Mouse (Mus musculus): ENCODE results near the gene Hoga1. TPM values are rescaled to one million over a fixed set of nuclear protein-coding genes. Genes with fewer than 3 reads are reported as not detected.
A peak's percentile ranks its signal among the peaks of the same experiment; 100 is the strongest.

Hoga1 gene
- polyA plus RNA-seq, 1 experiment from 2014 or later, result 8.1 TPM

DNA sequence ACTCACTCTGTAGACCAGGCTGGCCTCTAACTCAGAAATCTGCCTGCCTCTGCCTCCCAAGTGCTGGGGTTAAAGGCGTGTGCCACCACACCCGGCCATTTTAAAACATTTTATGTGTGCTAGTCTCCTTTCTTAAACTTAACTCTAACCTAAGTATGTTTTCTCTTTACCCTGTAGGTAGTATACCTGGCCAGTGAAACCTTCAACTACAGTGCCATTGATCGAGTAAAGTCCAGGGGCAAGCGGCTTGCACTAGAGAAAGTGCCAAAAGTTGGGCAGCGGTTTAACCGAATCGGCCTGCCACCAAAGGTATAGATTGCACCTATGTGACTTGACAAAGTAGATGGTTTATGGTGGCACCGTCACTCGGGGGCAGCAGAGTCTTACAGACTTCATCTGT lies 59.3 kb downstream of the Hoga1 start:
- Histone ChIP-seq H3K36me3 (ENCODE audit: control insufficient read depth, insufficient read depth, low read length) (peaks cover 15% of the 10 kb centered on the region), H3K4me1 (replicated peaks; ENCODE audit: control insufficient read depth, insufficient read depth, low read length) (no peaks in the 10 kb centered on the region), H3K4me3 (ENCODE audit: low read depth, low read length) (no peak overlapping the region), H3K27me3 (replicated peaks; ENCODE audit: control insufficient read depth, insufficient read depth, low read length) (no peaks in the 10 kb centered on the region), H3K9me3 (ENCODE audit: control insufficient read depth, low read length) (no peaks in the 10 kb centered on the region), H3K9ac (ENCODE audit: low read depth, low read length) (no peak overlapping the region), H3K4me2 (no peak overlapping the region), H3K27ac (ENCODE audit: low read depth, low read length) (no peak overlapping the region)
- ATAC-seq (replicated peaks; ENCODE audit: low FRiP score) (no peak), DNase-seq (ENCODE audit: low spot score) (no peak)
- 94% methylated on average over 9 of the region's 9 CpGs for WGBS

DNA sequence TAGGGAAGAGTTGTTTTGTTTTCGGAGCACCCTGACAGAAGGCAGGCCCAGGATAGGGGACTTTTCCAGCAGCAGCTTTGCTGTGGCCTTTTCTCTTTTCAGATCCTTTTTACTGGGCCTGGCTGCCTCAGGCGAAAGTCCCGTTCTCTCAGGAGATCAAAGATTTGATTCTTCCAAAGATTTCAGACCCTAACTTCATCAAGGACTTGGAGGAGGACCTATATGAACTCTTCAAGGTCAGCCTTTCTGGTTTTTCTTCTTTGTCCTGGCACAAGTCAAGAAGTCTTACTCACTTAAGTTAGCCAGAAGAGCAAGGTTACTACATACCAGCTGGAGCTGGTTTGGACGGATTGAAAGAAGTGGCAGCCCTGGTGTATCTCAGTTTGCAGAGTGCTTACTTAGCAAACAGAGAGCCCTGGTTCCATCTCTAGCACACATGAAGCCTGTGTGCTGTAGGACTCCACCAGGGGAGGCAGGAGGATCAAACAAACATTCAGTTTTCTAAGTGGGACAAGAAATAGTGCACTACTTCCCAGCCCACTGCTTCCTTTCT lies 70.4 kb downstream of the Hoga1 start:
- Histone ChIP-seq H3K36me3 (ENCODE audit: control insufficient read depth, insufficient read depth, low read length) (peaks cover 21% of the 10 kb centered on the region), H3K4me1 (replicated peaks; ENCODE audit: control insufficient read depth, insufficient read depth, low read length) (no peaks in the 10 kb centered on the region), H3K4me3 (ENCODE audit: low read depth, low read length) (no peak overlapping the region), H3K27ac (ENCODE audit: low read depth, low read length) (no peak overlapping the region; the same call in 1 of the 2 replicates), H3K9me3 (ENCODE audit: control insufficient read depth, low read length) (no peaks in the 10 kb centered on the region), H3K9ac (ENCODE audit: low read depth, low read length) (no peak overlapping the region), H3K4me2 (no peak overlapping the region), H3K27me3 (replicated peaks; ENCODE audit: control insufficient read depth, insufficient read depth, low read length) (no peaks in the 10 kb centered on the region)
- no peak for ATAC-seq (replicated peaks; ENCODE audit: low FRiP score)
- 84% methylated on average over 4 of the region's 4 CpGs for WGBS
- DNase-seq (ENCODE audit: low spot score), result no peak

DNA sequence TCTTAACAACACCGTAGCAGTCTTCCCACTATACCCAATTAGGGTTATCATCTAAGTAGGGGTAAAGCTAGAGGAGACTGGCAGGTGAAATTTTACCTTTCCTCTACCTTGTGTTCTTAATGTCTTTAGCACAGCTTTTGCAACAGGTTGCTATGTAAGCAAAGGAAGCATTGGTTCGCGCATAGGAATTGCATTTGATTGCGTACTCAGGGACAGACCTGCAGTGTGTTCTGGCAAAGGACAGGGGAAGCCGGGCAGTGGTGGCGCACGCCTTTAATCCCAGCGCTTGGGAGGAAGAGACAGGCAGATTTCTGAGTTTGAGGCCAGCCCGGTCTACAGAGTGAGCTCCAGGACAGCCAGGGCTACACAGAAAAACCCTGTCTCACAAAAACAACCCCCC lies 72.7 kb downstream of the Hoga1 start:
- H3K9ac ChIP-seq (ENCODE audit: low read depth, low read length), result no peak overlapping the region
- 91% methylated on average over 9 of the region's 9 CpGs for WGBS
- no peak overlapping the region for H3K4me2 ChIP-seq
- ATAC-seq (replicated peaks; ENCODE audit: low FRiP score) (no peak), DNase-seq (ENCODE audit: low spot score) (no peak)
- no peak overlapping the region for H3K4me3 ChIP-seq (ENCODE audit: low read depth, low read length)
- no peak overlapping the region for H3K27ac ChIP-seq (ENCODE audit: low read depth, low read length)
- H3K9me3 ChIP-seq (ENCODE audit: control insufficient read depth, low read length), result no peaks in the 10 kb centered on the region
- H3K36me3 ChIP-seq (ENCODE audit: control insufficient read depth, insufficient read depth, low read length), result peaks cover 24% of the 10 kb centered on the region
- no peaks in the 10 kb centered on the region for H3K4me1 ChIP-seq (replicated peaks; ENCODE audit: control insufficient read depth, insufficient read depth, low read length)
- H3K27me3 ChIP-seq (replicated peaks; ENCODE audit: control insufficient read depth, insufficient read depth, low read length), result no peaks in the 10 kb centered on the region

DNA sequence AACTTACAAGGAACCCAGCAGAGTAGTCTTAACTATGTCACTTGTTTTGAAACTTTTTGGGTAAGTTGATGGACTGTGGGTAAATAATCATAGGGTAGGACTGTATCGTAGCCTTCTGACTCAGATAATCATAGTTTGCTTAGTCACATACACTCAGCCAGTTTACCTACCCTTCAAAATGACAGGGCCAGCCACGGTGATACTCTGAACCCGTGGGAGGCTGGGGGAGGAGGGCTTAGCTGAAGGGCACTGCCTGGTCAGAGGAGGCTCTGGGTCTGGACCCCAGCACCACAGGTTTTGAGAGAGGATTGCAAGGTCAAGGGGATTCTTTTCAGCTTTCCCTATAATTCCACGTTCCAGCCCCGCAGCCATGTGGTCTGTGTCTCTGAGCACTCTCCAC lies 73.2 kb downstream of the Hoga1 start:
- WGBS, result 60% methylated on average over 5 of the region's 5 CpGs
- Histone ChIP-seq H3K4me2 (no peak overlapping the region), H3K27me3 (replicated peaks; ENCODE audit: control insufficient read depth, insufficient read depth, low read length) (no peaks in the 10 kb centered on the region), H3K4me1 (replicated peaks; ENCODE audit: control insufficient read depth, insufficient read depth, low read length) (no peaks in the 10 kb centered on the region), H3K36me3 (ENCODE audit: control insufficient read depth, insufficient read depth, low read length) (peaks cover 23% of the 10 kb centered on the region), H3K9ac (ENCODE audit: low read depth, low read length) (no peak overlapping the region), H3K27ac (ENCODE audit: low read depth, low read length) (no peak overlapping the region), H3K9me3 (ENCODE audit: control insufficient read depth, low read length) (no peaks in the 10 kb centered on the region), H3K4me3 (ENCODE audit: low read depth, low read length) (no peak overlapping the region)
- peak; percentile 49; the same call in 1 of the 2 replicates for ATAC-seq (replicated peaks; ENCODE audit: low FRiP score)
- no peak for DNase-seq (ENCODE audit: low spot score)

DNA sequence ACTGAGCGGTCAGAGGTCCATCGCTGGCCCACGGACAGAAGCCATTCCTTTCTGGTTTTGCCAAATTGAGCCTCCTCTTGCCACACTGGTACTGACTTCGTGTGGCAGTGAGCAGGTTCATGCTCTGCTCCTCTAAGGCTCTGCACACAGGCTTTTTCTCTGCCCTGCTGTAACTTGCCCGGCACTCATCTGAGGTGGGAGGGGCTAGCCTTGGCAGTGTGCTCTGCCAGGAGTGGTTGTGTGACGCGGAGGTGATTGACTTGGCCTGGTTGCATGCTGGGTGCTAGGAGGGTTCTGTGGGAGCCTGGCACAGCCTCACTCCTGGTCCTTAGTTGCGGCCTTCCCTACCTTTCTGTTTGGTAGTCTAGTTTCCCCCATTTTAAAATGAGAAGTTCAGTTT lies 75.0 kb downstream of the Hoga1 start:
- Histone ChIP-seq H3K9ac (ENCODE audit: low read depth, low read length) (no peak overlapping the region), H3K36me3 (ENCODE audit: control insufficient read depth, insufficient read depth, low read length) (peaks cover 19% of the 10 kb centered on the region; the same call in 1 of the 2 replicates), H3K27me3 (replicated peaks; ENCODE audit: control insufficient read depth, insufficient read depth, low read length) (no peaks in the 10 kb centered on the region), H3K4me2 (no peak overlapping the region), H3K9me3 (ENCODE audit: control insufficient read depth, low read length) (no peaks in the 10 kb centered on the region), H3K4me1 (replicated peaks; ENCODE audit: control insufficient read depth, insufficient read depth, low read length) (no peaks in the 10 kb centered on the region), H3K4me3 (ENCODE audit: low read depth, low read length) (no peak overlapping the region), H3K27ac (ENCODE audit: low read depth, low read length) (no peak overlapping the region)
- 90% methylated on average over 8 of the region's 8 CpGs for WGBS
- ATAC-seq (replicated peaks; ENCODE audit: low FRiP score) (no peak), DNase-seq (ENCODE audit: low spot score) (no peak)

Other genes with a start within 250 kb of the Hoga1 start
- gene Arhgap19, start 243.6 kb upstream of the Hoga1 start, polyA plus RNA-seq (2014; fragmentation: Nextera tagmentation; extraction: Ambion mirVana), result 55.6 and 63.4 TPM in 2 replicates
- gene Frat1, start 215.6 kb upstream of the Hoga1 start, polyA plus RNA-seq (2014; fragmentation: Nextera tagmentation; extraction: Ambion mirVana), result 19.5 and 19.9 TPM in 2 replicates
- gene Frat2, start 197.5 kb upstream of the Hoga1 start, polyA plus RNA-seq (2014; fragmentation: Nextera tagmentation; extraction: Ambion mirVana), result 9.8 and 10.9 TPM in 2 replicates
- 29.5 and 34.0 TPM in 2 replicates for gene Rrp12, start 149.4 kb upstream of the Hoga1 start, polyA plus RNA-seq (2014; fragmentation: Nextera tagmentation; extraction: Ambion mirVana)
- gene Pgam1, start 133.7 kb upstream of the Hoga1 start, polyA plus RNA-seq (2014; fragmentation: Nextera tagmentation; extraction: Ambion mirVana), result 871 and 874 TPM in 2 replicates
- gene Exosc1, start 112.2 kb upstream of the Hoga1 start, polyA plus RNA-seq (2014; fragmentation: Nextera tagmentation; extraction: Ambion mirVana), result 101 and 109 TPM in 2 replicates
- gene Zdhhc16, start 112.1 kb upstream of the Hoga1 start, polyA plus RNA-seq (2014; fragmentation: Nextera tagmentation; extraction: Ambion mirVana), result 58.9 and 63.0 TPM in 2 replicates
- gene Mms19, start 64.5 kb upstream of the Hoga1 start, polyA plus RNA-seq (2014; fragmentation: Nextera tagmentation; extraction: Ambion mirVana), result 27.9 and 29.1 TPM in 2 replicates
- 6.7 and 7.3 TPM in 2 replicates for gene Ubtd1, start 63.8 kb upstream of the Hoga1 start, polyA plus RNA-seq (2014; fragmentation: Nextera tagmentation; extraction: Ambion mirVana)
- not detected in 2 replicates for gene Ankrd2, start 9.6 kb upstream of the Hoga1 start, polyA plus RNA-seq (2014; fragmentation: Nextera tagmentation; extraction: Ambion mirVana)
- gene 4933411K16Rik, start 6.6 kb downstream of the Hoga1 start, polyA plus RNA-seq (2014; fragmentation: Nextera tagmentation; extraction: Ambion mirVana), result 0.13 and 0.40 TPM in 2 replicates
- gene Morn4, start 40.7 kb downstream of the Hoga1 start, polyA plus RNA-seq (2014; fragmentation: Nextera tagmentation; extraction: Ambion mirVana), result 9.3 and 10.5 TPM in 2 replicates
- gene Pi4k2a, start 44.9 kb downstream of the Hoga1 start, polyA plus RNA-seq (2014; fragmentation: Nextera tagmentation; extraction: Ambion mirVana), result 17.6 and 18.1 TPM in 2 replicates
- gene Avpi1, start 83.4 kb downstream of the Hoga1 start, polyA plus RNA-seq (2014; fragmentation: Nextera tagmentation; extraction: Ambion mirVana), result 19.9 and 21.6 TPM in 2 replicates
- 4.3 and 5.4 TPM in 2 replicates for gene Marveld1, start 101.8 kb downstream of the Hoga1 start, polyA plus RNA-seq (2014; fragmentation: Nextera tagmentation; extraction: Ambion mirVana)
- 15.2 and 15.8 TPM in 2 replicates for gene Zfyve27, start 118.3 kb downstream of the Hoga1 start, polyA plus RNA-seq (2014; fragmentation: Nextera tagmentation; extraction: Ambion mirVana)
- 3.5 and 5.2 TPM in 2 replicates for gene Sfrp5, start 156.6 kb downstream of the Hoga1 start, polyA plus RNA-seq (2014; fragmentation: Nextera tagmentation; extraction: Ambion mirVana)
- not detected in 2 replicates for gene Golga7b, start 202.0 kb downstream of the Hoga1 start, polyA plus RNA-seq (2014; fragmentation: Nextera tagmentation; extraction: Ambion mirVana)

All from liver, embryonic 11.5 days (tissue).